11 mouse cellular contexts compared by ENCODE assay signal in genomic region chr12:12287787-12288132, GRCm38 (mm10). TPM values are rescaled to one million over a fixed set of nuclear protein-coding genes. Genes with fewer than 3 reads are reported as not detected.
DNase-seq lines count a peak whose midpoint lies in the region; ATAC-seq and TF ChIP-seq lines count a peak whose summit lies in the region.
"Had no signal": no experiment of that assay in that cellular context is flagged by ENCODE, and none has a peak within 500 bp of the region (broad histone marks: within the 10 kb centered on the region; RNA-seq: fewer than 3 reads in every experiment).

No protein-coding gene starts in this region.

- peak overlapping the region; percentile 54; the same call in 1 of the 2 replicates for H3K9ac ChIP-seq in hindbrain, embryonic 13.5 days
- H3K9ac ChIP-seq in hindbrain, embryonic 16.5 days (ENCODE audit: low read depth, low read length), result peak overlapping the region; percentile 52
- H3K9ac ChIP-seq in midbrain, postnatal 0 days (replicated peaks; ENCODE audit: low read length, poor library complexity, severe bottlenecking), result peak overlapping the region; percentile 54; the same call in 1 of the 2 replicates
- H3K9ac ChIP-seq: embryonic facial prominence, embryonic 15.5 days; limb, embryonic 15.5 days had no signal

- no peak for TF ChIP-seq CTCF in midbrain, postnatal 0 days (IDR thresholded peaks at IDR 0.05)

- peak overlapping the region; percentile 28 for H3K4me2 ChIP-seq in hindbrain, embryonic 13.5 days
- H3K4me2 ChIP-seq in hindbrain, embryonic 16.5 days (ENCODE audit: low read length), result peak overlapping the region; percentile 45
- peak overlapping the region; percentile 40 for H3K4me2 ChIP-seq in midbrain, postnatal 0 days (ENCODE audit: low read depth, low read length, poor library complexity, severe bottlenecking)
- H3K4me2 ChIP-seq: embryonic facial prominence, embryonic 15.5 days; limb, embryonic 15.5 days had no signal

- H3K36me3 ChIP-seq in hindbrain, embryonic 13.5 days, result no peaks in the 10 kb centered on the region
- H3K36me3 ChIP-seq in hindbrain, embryonic 10.5 days, result no peaks in the 10 kb centered on the region
- H3K36me3 ChIP-seq in hindbrain, embryonic 16.5 days (ENCODE audit: control insufficient read depth, insufficient read depth, low read length), result no peaks in the 10 kb centered on the region
- no peaks in the 10 kb centered on the region for H3K36me3 ChIP-seq in midbrain, postnatal 0 days (ENCODE audit: insufficient read depth, low read length)
- H3K36me3 ChIP-seq: embryonic facial prominence, embryonic 15.5 days; G1E; limb, embryonic 15.5 days had no signal

- WGBS in hindbrain, embryonic 13.5 days, result 53% methylated on average over 6 of the region's 6 CpGs
- 82% methylated on average over 6 of the region's 6 CpGs for WGBS in hindbrain, embryonic 10.5 days
- WGBS in hindbrain, embryonic 16.5 days, result 37% methylated on average over 6 of the region's 6 CpGs
- WGBS in midbrain, postnatal 0 days, result 28% methylated on average over 6 of the region's 6 CpGs

- peak overlapping the region; percentile 89 for H3K27ac ChIP-seq in hindbrain, embryonic 13.5 days
- no peak overlapping the region for H3K27ac ChIP-seq in hindbrain, embryonic 10.5 days
- H3K27ac ChIP-seq in brown adipose tissue, adult 24 weeks (replicated peaks; ENCODE audit: low read depth, low read length), result peak overlapping the region; percentile 19; the same call in 1 of the 2 replicates
- peak overlapping the region; percentile 83 for H3K27ac ChIP-seq in hindbrain, embryonic 16.5 days (ENCODE audit: low read depth, low read length)
- H3K27ac ChIP-seq in midbrain, postnatal 0 days (ENCODE audit: low read depth, low read length), result peak overlapping the region; percentile 85
- H3K27ac ChIP-seq: embryonic facial prominence, embryonic 15.5 days; limb, embryonic 15.5 days had no signal

- DNase-seq in hindbrain, embryonic 10.5 days (ENCODE audit: low spot score), result no peak
- DNase-seq in midbrain, postnatal 0 days (ENCODE audit: low spot score), result no peak
- no peak for DNase-seq in ovary, adult 18-20 months (ENCODE audit: low spot score)
- no peak for DNase-seq in cerebellum, postnatal 4 days (ENCODE audit: low spot score in 2 of 2)
- DNase-seq: kidney, adult 11 months had no signal

- no peak overlapping the region for H3K4me3 ChIP-seq in hindbrain, embryonic 13.5 days
- no peak overlapping the region for H3K4me3 ChIP-seq in hindbrain, embryonic 10.5 days
- H3K4me3 ChIP-seq in brown adipose tissue, adult 24 weeks (ENCODE audit: insufficient read depth, low read depth, low read length), result no peak overlapping the region
- H3K4me3 ChIP-seq in hindbrain, embryonic 16.5 days (ENCODE audit: low read length), result no peak overlapping the region
- H3K4me3 ChIP-seq in midbrain, postnatal 0 days (ENCODE audit: low read depth, low read length), result no peak overlapping the region
- H3K4me3 ChIP-seq: embryonic facial prominence, embryonic 15.5 days; limb, embryonic 15.5 days had no signal

- ATAC-seq in hindbrain, embryonic 13.5 days (ENCODE audit: low FRiP score), result no peak
- ATAC-seq in hindbrain, embryonic 16.5 days, result no peak
- ATAC-seq in midbrain, postnatal 0 days (ENCODE audit: low FRiP score), result peak; percentile 18; the same call in 1 of the 2 replicates

- H3K27me3 ChIP-seq in hindbrain, embryonic 13.5 days, result no peaks in the 10 kb centered on the region
- H3K27me3 ChIP-seq in hindbrain, embryonic 10.5 days (ENCODE audit: insufficient read depth, poor library complexity, severe bottlenecking), result no peaks in the 10 kb centered on the region
- H3K27me3 ChIP-seq in hindbrain, embryonic 16.5 days (replicated peaks; ENCODE audit: control insufficient read depth, insufficient read depth, low read length), result no peaks in the 10 kb centered on the region
- H3K27me3 ChIP-seq in midbrain, postnatal 0 days (ENCODE audit: insufficient read depth, low read length), result no peaks in the 10 kb centered on the region
- H3K27me3 ChIP-seq: embryonic facial prominence, embryonic 15.5 days; limb, embryonic 15.5 days had no signal

- H3K9me3 ChIP-seq in hindbrain, embryonic 13.5 days, result no peaks in the 10 kb centered on the region
- H3K9me3 ChIP-seq in hindbrain, embryonic 10.5 days, result no peaks in the 10 kb centered on the region
- no peaks in the 10 kb centered on the region for H3K9me3 ChIP-seq in hindbrain, embryonic 16.5 days (ENCODE audit: control insufficient read depth, low read length)
- H3K9me3 ChIP-seq in midbrain, postnatal 0 days (ENCODE audit: low read length), result no peaks in the 10 kb centered on the region
- H3K9me3 ChIP-seq: embryonic facial prominence, embryonic 15.5 days; G1E; limb, embryonic 15.5 days had no signal

- H3K4me1 ChIP-seq in hindbrain, embryonic 13.5 days (replicated peaks), result peaks cover 35% of the 10 kb centered on the region
- H3K4me1 ChIP-seq in hindbrain, embryonic 10.5 days (replicated peaks), result peaks cover 24% of the 10 kb centered on the region
- peaks cover 24% of the 10 kb centered on the region for H3K4me1 ChIP-seq in brown adipose tissue, adult 24 weeks (ENCODE audit: control insufficient read depth, insufficient read depth, insufficient read length, low read length)
- H3K4me1 ChIP-seq in hindbrain, embryonic 16.5 days (ENCODE audit: control insufficient read depth, insufficient read depth, low read depth, low read length), result peaks cover 34% of the 10 kb centered on the region
- peaks cover 24% of the 10 kb centered on the region for H3K4me1 ChIP-seq in midbrain, postnatal 0 days (ENCODE audit: insufficient read depth, low read length)

RNA-seq across cellular contexts. Expression of gene Fam49a, which starts 25.8 kb away (rescaled TPM):
- polyA plus RNA-seq in hindbrain, embryonic 13.5 days (2015; fragmentation: Nextera tagmentation; extraction: Ambion mirVana), result 30.9 and 31.1 TPM in 2 replicates
- 9.0 and 13.4 TPM in 2 replicates for polyA plus RNA-seq in hindbrain, embryonic 10.5 days (2016; fragmentation: Nextera tagmentation; extraction: Ambion mirVana)
- 16.8 and 23.9 TPM in 2 replicates for polyA plus RNA-seq in brown adipose tissue, adult 24 weeks (2012; ENCODE audit: insufficient read depth, insufficient read length, missing spikeins)
- polyA plus RNA-seq in hindbrain, embryonic 16.5 days (2015; fragmentation: Nextera tagmentation; extraction: Ambion mirVana), result 61.9 and 65.1 TPM in 2 replicates
- total RNA-seq in midbrain, postnatal 0 days (2014; rRNA removed), result 88.2 and 96.7 TPM in 2 replicates
- 58.3 and 60.0 TPM in 2 replicates for polyA plus RNA-seq in midbrain, postnatal 0 days (2015; fragmentation: Nextera tagmentation; extraction: Ambion mirVana)
- polyA plus RNA-seq: G1E had no signal
